Mouse (Mus musculus) neural tube, embryonic 14.5 days (tissue): Measurements from ENCODE around the gene Etfbkmt. TPM values are rescaled to one million over a fixed set of nuclear protein-coding genes. Genes with fewer than 3 reads are reported as not detected.
"Not testable (repeated sequence)": the region's sequence is repeated elsewhere in the genome, so short reads cannot be mapped to it uniquely, and the experiment has no call there.

Experiments used
- ATAC-seq: fragments of 200-750 bp; cut with Nextera tagmentation; 2 replicates; pipeline ENCODE4 v1.8.0; 2017; ENCODE audit warnings: low read depth, mild to moderate bottlenecking, moderate TSS enrichment, moderate library complexity
- H3K27ac ChIP-seq: fragments of 300-500 bp; sonication (generic); 2 replicates; pipeline ENCODE4 v1.5.1; 2014; ENCODE audit warnings: low read depth, mild to moderate bottlenecking, control low read depth, low read length, moderate library complexity, mixed read lengths
- H3K27me3 ChIP-seq: fragments of 300-500 bp; sonication (generic); 2 replicates; pipeline ENCODE4 v1.6.1; 2014; ENCODE audit warnings: low read length; ENCODE audit not compliant: control insufficient read depth, insufficient read depth
- H3K36me3 ChIP-seq: fragments of 300-500 bp; sonication (generic); 2 replicates; pipeline ENCODE4 v1.6.1; 2014; ENCODE audit warnings: low read length, mixed read lengths; ENCODE audit not compliant: control insufficient read depth, insufficient read depth
- H3K4me1 ChIP-seq: fragments of 300-500 bp; sonication (generic); 2 replicates; pipeline ENCODE4 v1.6.1; 2014; ENCODE audit warnings: low read length; ENCODE audit not compliant: control insufficient read depth, insufficient read depth
- H3K4me2 ChIP-seq: fragments of 300-500 bp; sonication (generic); 2 replicates; pipeline ENCODE4 v1.6.1; 2014; ENCODE audit warnings: mild to moderate bottlenecking, low read depth, low read length, control low read depth
- H3K4me3 ChIP-seq: fragments of 300-500 bp; sonication (generic); 2 replicates; pipeline ENCODE4 v1.5.1; 2014; ENCODE audit warnings: low read depth, low read length, control low read depth, mixed read lengths
- H3K9ac ChIP-seq: fragments of 300-500 bp; sonication (generic); replicated peaks from 2 replicates; pipeline ENCODE4 v1.6.1; 2014; ENCODE audit warnings: low read depth, mild to moderate bottlenecking, control low read depth, low read length, mixed read lengths
- H3K9me3 ChIP-seq: fragments of 300-500 bp; sonication (generic); 2 replicates; pipeline ENCODE4 v1.6.1; 2016; ENCODE audit warnings: low read length; ENCODE audit not compliant: control insufficient read depth
- WGBS: fragments of 180-500 bp; shearing (Covaris S2); extraction: QIAGEN DNeasy Blood & Tissue Kit; methylation state at CpG from one replicate; pipeline ENCODE4 v1.1.7; 2014; 5-methylcytosine and 5-hydroxymethylcytosine counted together
- polyA plus RNA-seq: library from polyadenylated mRNA; unstranded; fragments of >200 nt; fragmentation: Nextera tagmentation; extraction: Ambion mirVana; gene quantifications from 2 replicates; pipeline ENCODE4 v1.2.1, GENCODE M21; 2014

Etfbkmt gene
- polyA plus RNA-seq, 1 experiment from 2014 or later: 6.7 TPM

- H3K27me3 ChIP-seq: no peaks in the 10 kb centered on the region
- no peak overlapping the region for H3K4me3 ChIP-seq
- no peaks in the 10 kb centered on the region for H3K9me3 ChIP-seq
- no peak for ATAC-seq
- peaks cover 26% of the 10 kb centered on the region for H3K36me3 ChIP-seq
- WGBS: 93% methylated on average over 1 of the region's 1 CpGs
- H3K27ac ChIP-seq: no peak overlapping the region
- no peak overlapping the region for H3K4me2 ChIP-seq
- no peaks in the 10 kb centered on the region for H3K4me1 ChIP-seq
- H3K9ac ChIP-seq: no peak overlapping the region
These were observed 28.0 kb downstream of the Etfbkmt start for GRCm38 (mm10) chr6:149167672-149168071.

GRCm38 (mm10) chr6:149168436-149168835 is 28.8 kb downstream of the Etfbkmt start:
- Histone ChIP-seq H3K9me3 (no peaks in the 10 kb centered on the region), H3K27me3 (no peaks in the 10 kb centered on the region), H3K4me3 (no peak overlapping the region), H3K9ac (no peak overlapping the region), H3K4me1 (no peaks in the 10 kb centered on the region), H3K4me2 (no peak overlapping the region), H3K36me3 (peaks cover 22% of the 10 kb centered on the region), H3K27ac (no peak overlapping the region)
- 94% methylated on average over 2 of the region's 2 CpGs for WGBS
- no peak for ATAC-seq

GRCm38 (mm10) chr6:149169965-149170364 is 30.3 kb downstream of the Etfbkmt start:
- not testable (repeated sequence) for H3K4me2 ChIP-seq, H3K9ac ChIP-seq, H3K27me3 ChIP-seq, H3K9me3 ChIP-seq, ATAC-seq, H3K4me1 ChIP-seq, H3K27ac ChIP-seq, H3K4me3 ChIP-seq
- H3K36me3 ChIP-seq: peaks cover 22% of the 10 kb centered on the region
- WGBS: 98% methylated on average over 4 of the region's 4 CpGs

- 64% methylated on average over 4 of the region's 4 CpGs for WGBS
- H3K4me1 ChIP-seq: no peaks in the 10 kb centered on the region
- ATAC-seq: no peak
These were observed 34.4 kb downstream of the Etfbkmt start for GRCm38 (mm10) chr6:149173831-149174625.

GRCm38 (mm10) chr6:149174932-149175570 is 35.4 kb downstream of the Etfbkmt start:
- Histone ChIP-seq H3K4me1 (no peaks in the 10 kb centered on the region), H3K27ac (no peak overlapping the region), H3K9me3 (0 out of 2 replicates have a peak, but pooled peaks cover 2% of the 10 kb centered on the region), H3K9ac (no peak overlapping the region), H3K4me3 (no peak overlapping the region), H3K4me2 (no peak overlapping the region), H3K36me3 (peaks cover 21% of the 10 kb centered on the region), H3K27me3 (no peaks in the 10 kb centered on the region)
- WGBS: 93% methylated on average over 3 of the region's 3 CpGs
- ATAC-seq: no peak

More at GRCm38 (mm10) chr6:149173831-149174625, 34.4 kb downstream of the Etfbkmt start:
- Histone ChIP-seq H3K4me2 (no peak overlapping the region), H3K9me3 (0 out of 2 replicates have a peak, but pooled peaks cover 2% of the 10 kb centered on the region), H3K36me3 (peaks cover 17% of the 10 kb centered on the region), H3K27ac (no peak overlapping the region), H3K27me3 (no peaks in the 10 kb centered on the region), H3K4me3 (no peak overlapping the region), H3K9ac (no peak overlapping the region)

GRCm38 (mm10) chr6:149179064-149179463 is 39.4 kb downstream of the Etfbkmt start:
- 0 out of 2 replicates have a peak, but pooled peaks cover 2% of the 10 kb centered on the region for H3K9me3 ChIP-seq
- no peak overlapping the region for H3K27ac ChIP-seq
- H3K27me3 ChIP-seq: no peaks in the 10 kb centered on the region
- peaks cover 34% of the 10 kb centered on the region for H3K36me3 ChIP-seq
- ATAC-seq: no peak
- no peaks in the 10 kb centered on the region for H3K4me1 ChIP-seq
- H3K9ac ChIP-seq: no peak overlapping the region
- no peak overlapping the region for H3K4me2 ChIP-seq
- H3K4me3 ChIP-seq: no peak overlapping the region

- peaks cover 16% of the 10 kb centered on the region for H3K4me1 ChIP-seq
- no peak overlapping the region for H3K27ac ChIP-seq
- ATAC-seq: no peak
- no peak overlapping the region for H3K4me2 ChIP-seq
- peaks cover 19% of the 10 kb centered on the region; the same call in 1 of the 2 replicates for H3K36me3 ChIP-seq
- no peaks in the 10 kb centered on the region for H3K9me3 ChIP-seq
- 95% methylated on average over 1 of the region's 1 CpGs for WGBS
- no peaks in the 10 kb centered on the region for H3K27me3 ChIP-seq
- H3K4me3 ChIP-seq: no peak overlapping the region
- no peak overlapping the region for H3K9ac ChIP-seq
These were observed 44.4 kb downstream of the Etfbkmt start for GRCm38 (mm10) chr6:149184007-149184406.

GRCm38 (mm10) chr6:149187371-149187770 is 47.7 kb downstream of the Etfbkmt start:
- no peaks in the 10 kb centered on the region for H3K9me3 ChIP-seq
- peaks cover 5% of the 10 kb centered on the region; the same call in 1 of the 2 replicates for H3K36me3 ChIP-seq
- H3K4me2 ChIP-seq: peak overlapping the region; percentile 66
- peak overlapping the region; percentile 90 for H3K9ac ChIP-seq
- 61% methylated on average over 1 of the region's 1 CpGs for WGBS
- peaks cover 16% of the 10 kb centered on the region for H3K4me1 ChIP-seq
- ATAC-seq: no peak
- no peak overlapping the region for H3K27ac ChIP-seq
- H3K4me3 ChIP-seq: peak overlapping the region; percentile 68
- no peaks in the 10 kb centered on the region for H3K27me3 ChIP-seq
